Mouse (Mus musculus) liver, adult 2 months (tissue): ENCODE results near the gene 1700113H08Rik. TPM values are rescaled to one million over a fixed set of nuclear protein-coding genes. Genes with fewer than 3 reads are reported as not detected.

Source experiments
- DNase-seq: peaks from one replicate; pipeline ENCODE4 v3.0.0-alpha.2; 2011; ENCODE audit warnings: low read depth, low spot score; ENCODE audit errors: extremely low read depth
- H3K27ac ChIP-seq: fragments of 200-500 bp; replicated peaks from 2 replicates; pipeline ENCODE4 v1.5.1; 2012; ENCODE audit warnings: low read depth, mild to moderate bottlenecking, control low read depth, inconsistent platforms, low read length; ENCODE audit not compliant: insufficient read depth
- H3K27me3 ChIP-seq: fragments of 200-500 bp; 2 replicates; pipeline ENCODE4 v1.6.1; 2012; ENCODE audit warnings: mild to moderate bottlenecking, moderate library complexity, low read length, inconsistent platforms; ENCODE audit not compliant: control insufficient read depth, insufficient read depth
- H3K36me3 ChIP-seq: fragments of 200-500 bp; 2 replicates; pipeline ENCODE4 v1.6.1; 2012; ENCODE audit warnings: low read length, inconsistent platforms; ENCODE audit not compliant: control insufficient read depth, insufficient read depth
- H3K4me1 ChIP-seq: fragments of 200-500 bp; 2 replicates; pipeline ENCODE4 v1.6.1; 2011; ENCODE audit warnings: low read length; ENCODE audit not compliant: control insufficient read depth, insufficient read depth
- H3K4me3 ChIP-seq: fragments of 200-500 bp; 2 replicates; pipeline ENCODE4 v1.5.1; 2011; ENCODE audit warnings: low read depth, mild to moderate bottlenecking, control low read depth, low read length, moderate library complexity; ENCODE audit not compliant: insufficient read depth
- H3K79me2 ChIP-seq: fragments of 200-500 bp; 2 replicates; pipeline ENCODE4 v1.6.1; 2012; ENCODE audit warnings: inconsistent platforms, mild to moderate bottlenecking, low read length, moderate library complexity; ENCODE audit not compliant: control insufficient read depth, insufficient read depth
- H3K9ac ChIP-seq: fragments of 200-500 bp; 2 replicates; pipeline ENCODE4 v1.6.1; 2012; ENCODE audit warnings: low read depth, mild to moderate bottlenecking, control low read depth, inconsistent platforms, low read length
- CTCF ChIP-seq: fragments of 200-500 bp; IDR thresholded peaks from 2 replicates; pipeline ENCODE4 v1.5.1; 2011; ENCODE audit warnings: low read depth, low read length, control low read depth
- POLR2A ChIP-seq: fragments of 200-500 bp; IDR thresholded peaks from 2 replicates; pipeline ENCODE4 v1.6.1; 2011; ENCODE audit warnings: low read length, control low read depth; ENCODE audit not compliant: insufficient read depth; ENCODE audit errors: extremely low read depth
- WGBS: fragments of 180-500 bp; shearing (Covaris S2); methylation state at CpG from one replicate; pipeline ENCODE4 v1.1.7; 2018; 5-methylcytosine and 5-hydroxymethylcytosine counted together
- polyA plus RNA-seq: library from polyadenylated mRNA; depleted of rRNA; stranded (reverse); fragments of >200 nt; gene quantifications from 2 replicates; pipeline ENCODE4 v1.2.3, GENCODE M21; 2012
- total RNA-seq: library from RNA; depleted of rRNA; stranded (reverse); fragments of >200 nt; gene quantifications from 2 replicates; pipeline ENCODE4 v1.2.3, GENCODE M21; 2014

Gene 1700113H08Rik
- total and polyA plus RNA-seq, 2 experiments, result not detected

DNA sequence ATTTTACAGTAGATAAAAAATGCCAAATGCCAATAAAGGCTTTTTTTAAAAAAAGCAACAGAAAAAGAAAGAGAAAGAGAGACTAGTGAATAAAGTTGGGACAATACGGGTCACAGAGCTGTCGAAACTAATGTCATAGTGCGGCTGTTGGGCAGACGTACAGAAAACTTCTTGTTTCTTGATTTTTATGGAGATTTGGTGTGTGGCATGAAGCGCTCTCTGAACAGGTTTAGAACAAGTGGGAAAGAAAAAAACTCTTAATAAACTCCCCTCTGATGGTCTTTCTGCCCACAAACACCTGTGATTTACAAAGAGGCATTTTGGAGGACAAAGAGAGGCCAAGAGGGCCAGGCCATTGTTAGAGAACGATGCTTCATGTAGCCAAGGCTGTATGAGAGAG is 1.6 kb downstream of the 1700113H08Rik start:
- Histone ChIP-seq H3K27me3 (peaks cover 4% of the 10 kb centered on the region; the same call in 1 of the 2 replicates), H3K4me3 (no peak overlapping the region), H3K27ac (no peak overlapping the region), H3K4me1 (no peaks in the 10 kb centered on the region), H3K9ac (no peak overlapping the region), H3K36me3 (no peaks in the 10 kb centered on the region), H3K79me2 (no peaks in the 10 kb centered on the region)
- no peak for DNase-seq
- WGBS, result 93% methylated on average over 6 of the region's 6 CpGs
- TF ChIP-seq POLR2A, result no peak
- no peak for TF ChIP-seq CTCF

- 87% methylated on average over 6 of the region's 6 CpGs for WGBS
- H3K79me2 ChIP-seq, result no peaks in the 10 kb centered on the region
- no peak overlapping the region for H3K9ac ChIP-seq
- H3K27ac ChIP-seq, result no peak overlapping the region
- TF ChIP-seq POLR2A, result no peak
- no peak for TF ChIP-seq CTCF
- DNase-seq, result no peak
- H3K4me3 ChIP-seq, result no peak overlapping the region
- H3K4me1 ChIP-seq, result no peaks in the 10 kb centered on the region
- no peaks in the 10 kb centered on the region for H3K27me3 ChIP-seq
- no peaks in the 10 kb centered on the region for H3K36me3 ChIP-seq
These were observed 26.4 kb downstream of the 1700113H08Rik start for GRCm38 (mm10) chr10:87084236-87084635.

GRCm38 (mm10) chr10:87087646-87088045 is 29.8 kb downstream of the 1700113H08Rik start:
- Histone ChIP-seq H3K36me3 (no peaks in the 10 kb centered on the region), H3K27ac (no peak overlapping the region), H3K4me1 (no peaks in the 10 kb centered on the region), H3K27me3 (no peaks in the 10 kb centered on the region), H3K4me3 (no peak overlapping the region), H3K79me2 (no peaks in the 10 kb centered on the region), H3K9ac (no peak overlapping the region)
- 86% methylated on average over 5 of the region's 5 CpGs for WGBS
- TF ChIP-seq CTCF (no peak), POLR2A (no peak)
- no peak for DNase-seq

DNA sequence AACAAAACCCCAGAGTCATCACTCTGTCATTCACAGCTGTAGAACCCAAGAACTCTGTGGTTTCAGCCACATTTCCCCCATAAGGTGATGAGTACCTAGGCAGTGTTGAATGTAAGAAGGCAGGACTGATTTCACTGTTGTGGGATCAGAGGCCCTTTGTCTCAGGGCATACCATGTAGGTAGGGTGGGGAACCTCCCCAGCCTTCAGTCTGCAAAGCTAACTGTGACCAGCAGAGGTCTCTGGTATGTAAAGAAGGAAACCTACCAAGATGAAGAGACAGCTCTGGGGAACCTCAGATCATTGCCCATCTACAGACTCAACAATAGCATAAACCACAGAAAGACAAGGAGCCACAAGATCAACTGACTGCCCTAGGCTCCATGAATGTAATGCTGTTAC is 36.4 kb downstream of the 1700113H08Rik start:
- TF ChIP-seq CTCF, result peak; percentile 26; the same call in 1 of the 2 replicates
- no peak for TF ChIP-seq POLR2A
- H3K4me1 ChIP-seq, result no peaks in the 10 kb centered on the region
- peak; percentile 6 for DNase-seq
- no peaks in the 10 kb centered on the region for H3K36me3 ChIP-seq
- H3K27ac ChIP-seq, result no peak overlapping the region
- no peak overlapping the region for H3K4me3 ChIP-seq
- no peak overlapping the region for H3K9ac ChIP-seq
- no peaks in the 10 kb centered on the region for H3K79me2 ChIP-seq
- no peaks in the 10 kb centered on the region for H3K27me3 ChIP-seq

DNA sequence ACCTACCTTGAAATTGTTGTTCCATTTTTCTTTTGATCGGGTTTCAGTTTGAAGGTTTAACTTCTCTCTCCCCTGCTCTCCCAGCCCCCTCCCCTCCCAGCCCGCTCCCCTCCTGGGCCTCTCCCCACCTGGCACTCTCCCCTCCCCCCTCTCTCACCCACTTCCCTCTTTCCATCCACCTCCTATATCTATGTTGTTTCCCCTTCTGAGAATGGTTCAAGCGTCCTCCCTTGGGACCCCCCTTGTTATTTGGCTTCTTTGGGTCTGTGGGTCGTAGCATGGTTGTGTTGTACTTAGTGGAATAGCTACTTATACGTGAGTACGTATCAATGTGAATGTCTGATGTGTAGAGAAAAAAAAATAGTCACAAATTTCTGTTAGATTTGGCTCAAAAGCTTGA is 40.9 kb downstream of the 1700113H08Rik start:
- no peak for DNase-seq
- TF ChIP-seq POLR2A, result no peak
- no peak for TF ChIP-seq CTCF
- 75% methylated on average over 6 of the region's 6 CpGs for WGBS

DNA sequence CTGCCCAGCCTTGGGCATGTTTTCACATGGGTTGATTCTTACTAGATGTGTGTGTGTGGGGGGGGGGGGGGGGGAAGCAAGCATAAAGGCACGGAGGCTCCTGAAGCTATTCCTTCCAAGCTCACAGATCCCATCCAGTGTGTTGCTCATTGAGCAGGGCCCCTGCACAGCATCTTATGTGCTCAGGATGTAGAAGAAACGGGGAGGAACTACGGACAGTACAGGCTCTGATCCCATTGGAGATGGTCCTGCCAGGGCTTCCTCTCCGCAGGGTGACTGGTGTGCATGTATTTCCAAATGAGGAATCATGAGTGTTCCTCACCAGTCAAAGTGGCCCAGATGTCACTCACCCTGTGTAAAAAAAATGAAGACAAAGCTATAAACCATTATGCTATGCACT is 42.8 kb downstream of the 1700113H08Rik start:
- WGBS, result 87% methylated on average over 4 of the region's 4 CpGs
- no peak for TF ChIP-seq CTCF
- no peak for TF ChIP-seq POLR2A
- H3K4me3 ChIP-seq, result no peak overlapping the region
- no peak overlapping the region for H3K27ac ChIP-seq
- no peak overlapping the region for H3K9ac ChIP-seq
- no peaks in the 10 kb centered on the region for H3K36me3 ChIP-seq
- no peaks in the 10 kb centered on the region for H3K4me1 ChIP-seq
- no peaks in the 10 kb centered on the region for H3K79me2 ChIP-seq
- no peak for DNase-seq
- H3K27me3 ChIP-seq, result no peaks in the 10 kb centered on the region

More for the DNA sequence above, 40.9 kb downstream of the 1700113H08Rik start:
- Histone ChIP-seq H3K79me2 (no peaks in the 10 kb centered on the region), H3K4me1 (no peaks in the 10 kb centered on the region), H3K4me3 (no peak overlapping the region), H3K27me3 (no peaks in the 10 kb centered on the region), H3K36me3 (no peaks in the 10 kb centered on the region), H3K9ac (no peak overlapping the region), H3K27ac (no peak overlapping the region)
